Mouse (Mus musculus): ENCODE data around the gene Dusp12. TPM values are rescaled to one million over a fixed set of nuclear protein-coding genes. Genes with fewer than 3 reads are reported as not detected.
A peak's percentile ranks its signal among the peaks of the same experiment; 100 is the strongest.

Dusp12 gene
- polyA plus RNA-seq, 1 experiment = 45.9 TPM

DNA sequence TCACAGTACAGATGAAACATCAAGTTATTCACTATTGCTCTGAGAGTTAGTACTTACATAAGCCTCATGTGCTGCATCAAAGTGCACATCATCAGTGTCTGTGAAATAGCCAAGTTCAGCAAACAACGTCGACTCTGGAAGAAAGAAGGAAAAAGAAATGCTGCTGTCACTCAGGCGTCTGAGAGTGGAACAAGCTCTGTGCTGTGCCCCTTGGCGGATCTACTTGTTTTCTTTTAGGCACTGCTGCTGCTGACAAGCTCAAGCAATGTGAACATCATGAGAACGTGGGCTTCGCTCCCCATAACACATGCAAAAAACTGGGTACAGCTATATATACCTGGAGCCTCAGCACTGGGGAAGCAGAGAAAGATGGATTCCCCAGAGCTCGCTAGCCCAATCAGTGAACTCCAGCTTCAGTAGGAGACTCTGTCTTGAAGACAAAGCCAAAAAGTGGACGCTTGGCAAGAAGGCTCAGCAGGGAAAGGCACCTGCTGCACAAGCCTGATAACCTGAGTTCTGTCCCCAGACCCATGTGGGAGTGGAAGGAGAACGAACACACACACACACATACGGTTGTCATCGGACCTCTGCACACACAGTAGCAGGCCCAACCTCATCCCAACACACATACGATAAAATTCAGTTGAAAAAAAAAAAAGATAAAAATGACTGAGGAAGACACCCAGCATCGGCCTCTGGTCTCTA lies 30.1 kb downstream of the Dusp12 start:
- Histone ChIP-seq H3K27me3 (ENCODE audit: control insufficient read depth, insufficient read depth, low read length, poor library complexity, severe bottlenecking) (no peaks in the 10 kb centered on the region), H3K4me1 (ENCODE audit: control insufficient read depth, insufficient read depth, low read length) (no peaks in the 10 kb centered on the region), H3K9me3 (replicated peaks; ENCODE audit: control insufficient read depth, insufficient read depth, low read length, poor library complexity, severe bottlenecking) (no peaks in the 10 kb centered on the region)

DNA sequence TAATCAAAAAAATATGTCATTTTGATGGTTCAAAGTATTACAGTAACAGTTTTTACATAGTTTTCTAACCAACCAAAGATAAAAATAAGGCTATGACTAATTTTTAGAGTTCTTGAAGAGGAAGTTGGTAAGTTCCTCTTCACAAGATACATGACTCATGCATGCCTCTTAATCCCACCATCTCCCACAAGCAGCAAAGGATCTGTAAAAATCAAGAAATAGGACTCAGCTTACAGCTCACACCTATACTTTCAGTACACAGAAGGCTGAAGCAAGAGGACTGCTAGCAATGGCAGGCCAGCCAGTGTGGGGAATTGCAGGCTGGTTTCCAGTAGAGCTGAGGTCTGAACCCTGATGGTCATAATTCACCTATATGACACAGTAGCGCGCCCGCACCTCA lies 31.7 kb downstream of the Dusp12 start:
- Histone ChIP-seq H3K4me3 (ENCODE audit: low read depth, low read length) (no peak overlapping the region), H3K27me3 (ENCODE audit: control insufficient read depth, insufficient read depth, low read length, poor library complexity, severe bottlenecking) (no peaks in the 10 kb centered on the region), H3K9ac (ENCODE audit: low read depth, poor library complexity, severe bottlenecking) (no peak overlapping the region), H3K4me1 (ENCODE audit: control insufficient read depth, insufficient read depth, low read length) (no peaks in the 10 kb centered on the region), H3K36me3 (ENCODE audit: control insufficient read depth, insufficient read depth, low read length, poor library complexity, severe bottlenecking) (peaks cover 2% of the 10 kb centered on the region; the same call in 1 of the 2 replicates), H3K9me3 (replicated peaks; ENCODE audit: control insufficient read depth, insufficient read depth, low read length, poor library complexity, severe bottlenecking) (no peaks in the 10 kb centered on the region), H3K27ac (ENCODE audit: insufficient read depth, low read length) (no peak overlapping the region)
- TF ChIP-seq EP300 (IDR thresholded peaks at IDR 0.05; ENCODE audit: insufficient read depth, low read depth, low read length) (no peak), POLR2A (IDR thresholded peaks at IDR 0.05; ENCODE audit: insufficient read depth, low read length) (no peak), CTCF (IDR thresholded peaks at IDR 0.05; ENCODE audit: low read depth, low read length) (no peak)

More for the DNA sequence above, 30.1 kb downstream of the Dusp12 start:
- Histone ChIP-seq H3K9ac (ENCODE audit: low read depth, poor library complexity, severe bottlenecking) (no peak overlapping the region), H3K36me3 (ENCODE audit: control insufficient read depth, insufficient read depth, low read length, poor library complexity, severe bottlenecking) (peaks cover 2% of the 10 kb centered on the region; the same call in 1 of the 2 replicates), H3K4me3 (ENCODE audit: low read depth, low read length) (no peak overlapping the region), H3K27ac (ENCODE audit: insufficient read depth, low read length) (no peak overlapping the region)
- TF ChIP-seq CTCF (IDR thresholded peaks at IDR 0.05; ENCODE audit: low read depth, low read length) (no peak), EP300 (IDR thresholded peaks at IDR 0.05; ENCODE audit: insufficient read depth, low read depth, low read length) (no peak), POLR2A (IDR thresholded peaks at IDR 0.05; ENCODE audit: insufficient read depth, low read length) (no peak)

DNA sequence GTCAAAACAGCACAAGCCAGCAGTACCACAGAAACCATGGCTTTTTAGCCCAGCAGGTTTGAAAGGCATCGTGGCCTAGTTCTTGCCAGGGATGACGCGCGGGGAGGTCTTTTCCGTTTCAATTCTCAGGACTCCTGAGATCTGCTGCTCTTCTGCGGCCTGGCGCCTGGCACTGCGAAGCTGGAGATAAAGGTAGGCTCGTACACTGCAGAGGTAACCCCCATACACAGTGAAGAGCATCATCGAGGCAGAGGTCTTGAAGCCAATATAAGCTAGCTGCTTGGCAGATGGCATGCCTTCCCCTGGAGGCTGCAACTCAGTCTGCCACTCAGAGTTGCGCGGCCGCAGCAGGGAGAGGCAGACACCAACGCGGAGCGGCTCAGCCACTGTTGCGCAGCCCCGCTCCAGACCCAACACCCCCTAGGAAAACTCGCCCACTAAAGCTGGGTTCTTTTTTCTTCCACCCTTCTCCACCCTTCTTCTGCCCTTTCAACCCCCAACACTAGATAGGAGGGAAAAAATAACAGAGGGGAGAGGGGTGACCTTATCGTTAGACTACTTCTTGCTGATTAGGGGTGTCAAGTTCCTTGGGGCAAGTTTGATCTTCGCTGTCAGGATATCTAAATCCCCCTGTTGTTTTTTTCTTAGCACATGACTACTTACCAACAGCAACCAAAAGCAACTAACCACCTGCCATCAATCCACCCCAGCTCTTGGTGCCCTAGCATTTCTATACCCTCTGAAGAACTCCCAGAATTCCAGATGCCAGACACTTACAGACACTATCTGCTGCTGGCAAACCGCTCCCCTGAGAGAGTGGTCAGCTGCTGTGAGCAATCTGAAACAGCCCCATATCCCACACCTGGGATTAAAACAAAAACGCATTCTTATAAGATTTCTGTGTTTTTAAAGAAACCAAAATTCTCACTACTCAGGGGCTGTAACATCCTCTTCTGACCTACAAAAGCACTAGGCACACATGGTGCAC lies 34.4 kb downstream of the Dusp12 start:
- Histone ChIP-seq H3K27ac (ENCODE audit: insufficient read depth, low read length) (no peak overlapping the region), H3K4me3 (ENCODE audit: low read depth, low read length) (0 out of 2 replicates have a peak overlapping the region, but pooled peaks have one; percentile 27), H3K27me3 (ENCODE audit: control insufficient read depth, insufficient read depth, low read length, poor library complexity, severe bottlenecking) (no peaks in the 10 kb centered on the region), H3K36me3 (ENCODE audit: control insufficient read depth, insufficient read depth, low read length, poor library complexity, severe bottlenecking) (peaks cover 2% of the 10 kb centered on the region; the same call in 1 of the 2 replicates), H3K9me3 (replicated peaks; ENCODE audit: control insufficient read depth, insufficient read depth, low read length, poor library complexity, severe bottlenecking) (no peaks in the 10 kb centered on the region), H3K9ac (ENCODE audit: low read depth, poor library complexity, severe bottlenecking) (no peak overlapping the region), H3K4me1 (ENCODE audit: control insufficient read depth, insufficient read depth, low read length) (no peaks in the 10 kb centered on the region)
- TF ChIP-seq POLR2A (IDR thresholded peaks at IDR 0.05; ENCODE audit: insufficient read depth, low read length) = no peak
- TF ChIP-seq EP300 (IDR thresholded peaks at IDR 0.05; ENCODE audit: insufficient read depth, low read depth, low read length) = no peak
- no peak for TF ChIP-seq CTCF (IDR thresholded peaks at IDR 0.05; ENCODE audit: low read depth, low read length)

DNA sequence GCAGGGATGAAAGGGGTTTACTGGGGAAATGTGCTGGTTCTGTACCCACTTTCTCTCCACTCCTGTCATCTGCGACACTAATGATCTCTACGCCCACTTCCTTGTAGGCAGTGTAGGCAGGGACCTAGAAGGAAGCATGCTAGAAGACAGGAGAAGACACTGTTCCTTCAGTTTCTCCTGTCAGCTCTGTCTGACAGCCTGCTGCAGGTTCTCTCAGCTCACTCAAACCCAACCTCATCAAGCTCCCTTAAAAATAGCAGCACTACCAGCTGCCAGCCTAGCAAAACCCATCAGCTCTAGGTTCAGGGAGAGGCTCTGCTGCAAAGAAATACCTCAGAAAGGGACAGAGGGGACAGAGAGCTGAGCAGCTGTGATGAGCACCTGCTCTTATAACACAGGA lies 35.3 kb downstream of the Dusp12 start:
- Histone ChIP-seq H3K36me3 (ENCODE audit: control insufficient read depth, insufficient read depth, low read length, poor library complexity, severe bottlenecking) (peaks cover 2% of the 10 kb centered on the region; the same call in 1 of the 2 replicates), H3K27me3 (ENCODE audit: control insufficient read depth, insufficient read depth, low read length, poor library complexity, severe bottlenecking) (no peaks in the 10 kb centered on the region), H3K27ac (ENCODE audit: insufficient read depth, low read length) (no peak overlapping the region), H3K4me3 (ENCODE audit: low read depth, low read length) (no peak overlapping the region), H3K4me1 (ENCODE audit: control insufficient read depth, insufficient read depth, low read length) (no peaks in the 10 kb centered on the region), H3K9me3 (replicated peaks; ENCODE audit: control insufficient read depth, insufficient read depth, low read length, poor library complexity, severe bottlenecking) (no peaks in the 10 kb centered on the region), H3K9ac (ENCODE audit: low read depth, poor library complexity, severe bottlenecking) (no peak overlapping the region)
- TF ChIP-seq CTCF (IDR thresholded peaks at IDR 0.05; ENCODE audit: low read depth, low read length) = no peak
- no peak for TF ChIP-seq EP300 (IDR thresholded peaks at IDR 0.05; ENCODE audit: insufficient read depth, low read depth, low read length)
- no peak for TF ChIP-seq POLR2A (IDR thresholded peaks at IDR 0.05; ENCODE audit: insufficient read depth, low read length)

DNA sequence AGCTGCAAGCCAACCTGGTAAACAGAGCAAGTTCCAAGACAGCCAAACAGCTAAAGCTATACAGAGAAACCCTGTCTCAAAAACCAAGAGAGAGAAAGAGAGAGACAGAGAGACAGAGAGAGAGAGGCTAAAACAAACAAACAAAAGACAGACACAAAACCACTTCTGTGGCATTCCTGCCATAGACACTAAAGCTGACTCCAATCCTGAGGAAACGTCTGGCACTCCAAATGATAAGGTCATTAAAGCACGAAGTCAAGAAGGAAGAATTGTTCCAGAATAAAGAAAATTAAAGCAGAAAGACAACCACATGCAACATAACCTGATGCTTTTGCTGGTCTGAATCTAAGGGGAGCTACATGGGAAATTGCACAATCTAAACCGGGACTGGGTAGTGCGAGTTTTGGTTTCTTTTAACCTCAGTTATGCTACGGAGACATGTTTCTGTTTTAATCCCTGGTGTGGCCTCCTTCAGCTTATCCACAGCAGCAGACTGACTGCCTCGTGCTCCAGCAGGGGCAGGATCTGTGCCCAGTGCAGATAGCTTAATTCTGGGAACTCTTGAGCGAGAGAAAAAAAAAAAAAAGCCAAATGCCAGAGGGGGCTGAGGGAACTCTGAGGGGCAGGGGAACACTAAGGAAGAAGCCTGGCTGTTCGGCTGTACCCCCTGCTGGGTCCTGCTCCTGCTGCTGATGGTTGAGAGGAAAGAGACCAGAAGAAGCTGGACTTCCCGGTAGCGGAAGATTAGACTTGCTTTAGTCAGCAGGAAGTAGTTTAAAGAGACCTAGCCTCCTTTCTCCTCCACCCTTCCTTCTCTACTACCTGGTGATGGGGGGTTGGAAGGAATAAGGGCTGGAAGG lies 39.7 kb downstream of the Dusp12 start:
- H3K9ac ChIP-seq (ENCODE audit: low read depth, poor library complexity, severe bottlenecking) = no peak overlapping the region
- no peaks in the 10 kb centered on the region for H3K4me1 ChIP-seq (ENCODE audit: control insufficient read depth, insufficient read depth, low read length)
- H3K27me3 ChIP-seq (ENCODE audit: control insufficient read depth, insufficient read depth, low read length, poor library complexity, severe bottlenecking) = no peaks in the 10 kb centered on the region
- H3K36me3 ChIP-seq (ENCODE audit: control insufficient read depth, insufficient read depth, low read length, poor library complexity, severe bottlenecking) = peaks cover 3% of the 10 kb centered on the region
- H3K4me3 ChIP-seq (ENCODE audit: low read depth, low read length) = no peak overlapping the region
- no peak overlapping the region for H3K27ac ChIP-seq (ENCODE audit: insufficient read depth, low read length)
- no peaks in the 10 kb centered on the region for H3K9me3 ChIP-seq (replicated peaks; ENCODE audit: control insufficient read depth, insufficient read depth, low read length, poor library complexity, severe bottlenecking)
- TF ChIP-seq POLR2A (IDR thresholded peaks at IDR 0.05; ENCODE audit: insufficient read depth, low read length) (no peak), CTCF (IDR thresholded peaks at IDR 0.05; ENCODE audit: low read depth, low read length) (no peak), EP300 (IDR thresholded peaks at IDR 0.05; ENCODE audit: insufficient read depth, low read depth, low read length) (no peak)
